ENCODE assay signal across 8 mouse cellular contexts in the genomic region with DNA sequence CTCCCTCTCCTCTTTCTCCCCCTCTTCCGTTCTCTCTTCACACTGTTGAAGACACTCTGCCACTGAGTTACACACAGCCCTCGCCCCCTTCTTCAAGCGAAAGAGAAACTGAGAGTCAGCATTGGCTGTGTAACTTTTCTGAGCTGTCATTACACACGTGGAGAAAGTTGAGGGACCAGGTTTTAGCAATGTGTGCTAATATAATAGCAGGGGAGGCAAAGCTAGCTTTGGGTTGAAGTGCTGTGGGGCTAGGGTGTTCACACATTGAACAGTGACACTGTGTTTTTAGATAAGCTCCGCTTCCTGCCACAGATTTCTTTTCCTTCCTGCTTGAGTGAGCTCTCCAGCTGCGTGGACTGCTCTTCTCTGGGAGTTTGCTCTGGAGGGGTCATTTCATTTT. TPM values are rescaled to one million over a fixed set of nuclear protein-coding genes. Genes with fewer than 3 reads are reported as not detected.
DNase-seq lines count a peak whose midpoint lies in the region; ATAC-seq and TF ChIP-seq lines count a peak whose summit lies in the region.

No protein-coding gene starts in this region.

- peak overlapping the region; percentile 87 for H3K4me2 ChIP-seq in lung, embryonic 14.5 days
- H3K4me2 ChIP-seq in forebrain, embryonic 14.5 days (ENCODE audit: low read length), result peak overlapping the region; percentile 98; the same call in 1 of the 2 replicates
- H3K4me2 ChIP-seq in liver, embryonic 12.5 days, result peak overlapping the region; percentile 97
- peak overlapping the region; percentile 99 for H3K4me2 ChIP-seq in stomach, postnatal 0 days (replicated peaks; ENCODE audit: low read depth)

- no peaks in the 10 kb centered on the region for H3K36me3 ChIP-seq in lung, embryonic 14.5 days (ENCODE audit: insufficient read depth)
- no peaks in the 10 kb centered on the region for H3K36me3 ChIP-seq in forebrain, embryonic 14.5 days (ENCODE audit: control insufficient read depth, insufficient read depth, low read length)
- no peaks in the 10 kb centered on the region for H3K36me3 ChIP-seq in liver, embryonic 12.5 days
- no peaks in the 10 kb centered on the region for H3K36me3 ChIP-seq in stomach, postnatal 0 days (ENCODE audit: control insufficient read depth, insufficient read depth, low read length)

- no peaks in the 10 kb centered on the region for H3K9me3 ChIP-seq in lung, embryonic 14.5 days (ENCODE audit: low read depth, low read length)
- no peaks in the 10 kb centered on the region for H3K9me3 ChIP-seq in forebrain, embryonic 14.5 days (replicated peaks; ENCODE audit: control insufficient read depth, low read length)
- no peaks in the 10 kb centered on the region for H3K9me3 ChIP-seq in liver, embryonic 12.5 days (replicated peaks)
- no peaks in the 10 kb centered on the region for H3K9me3 ChIP-seq in stomach, postnatal 0 days (ENCODE audit: control insufficient read depth, low read length)

- H3K9ac ChIP-seq in lung, embryonic 14.5 days, result no peak overlapping the region
- no peak overlapping the region for H3K9ac ChIP-seq in forebrain, embryonic 14.5 days (ENCODE audit: low read length)
- H3K9ac ChIP-seq in liver, embryonic 12.5 days, result 0 out of 2 replicates have a peak overlapping the region, but pooled peaks have one; percentile 12
- H3K9ac ChIP-seq in stomach, postnatal 0 days (ENCODE audit: low read length), result no peak overlapping the region

- 39% methylated on average over 6 of the region's 6 CpGs for WGBS in lung, embryonic 14.5 days
- 62% methylated on average over 6 of the region's 6 CpGs for WGBS in forebrain, embryonic 14.5 days
- WGBS in liver, embryonic 12.5 days (ENCODE audit: insufficient replicate concordance), result 14% methylated on average over 6 of the region's 6 CpGs
- WGBS in stomach, postnatal 0 days, result 37% methylated on average over 6 of the region's 6 CpGs

- no peaks in the 10 kb centered on the region for H3K27me3 ChIP-seq in lung, embryonic 14.5 days (ENCODE audit: insufficient read depth, low read length)
- H3K27me3 ChIP-seq in forebrain, embryonic 14.5 days (replicated peaks; ENCODE audit: control insufficient read depth, insufficient read depth, low read length), result no peaks in the 10 kb centered on the region
- H3K27me3 ChIP-seq in liver, embryonic 12.5 days (replicated peaks), result no peaks in the 10 kb centered on the region
- H3K27me3 ChIP-seq in stomach, postnatal 0 days (ENCODE audit: control insufficient read depth, insufficient read depth, low read length), result no peaks in the 10 kb centered on the region

- peaks cover 10% of the 10 kb centered on the region for H3K4me1 ChIP-seq in lung, embryonic 14.5 days (ENCODE audit: insufficient read depth)
- H3K4me1 ChIP-seq in forebrain, embryonic 14.5 days (ENCODE audit: control insufficient read depth, insufficient read depth, low read length), result peaks cover 13% of the 10 kb centered on the region
- H3K4me1 ChIP-seq in liver, embryonic 12.5 days, result peaks cover 47% of the 10 kb centered on the region
- H3K4me1 ChIP-seq in stomach, postnatal 0 days (replicated peaks; ENCODE audit: control insufficient read depth, insufficient read depth), result no peaks in the 10 kb centered on the region

- peak; percentile 30 for DNase-seq in lung, embryonic 14.5 days
- DNase-seq in lung, adult 18-20 months, result no peak
- no peak for DNase-seq in forebrain, embryonic 14.5 days (ENCODE audit: low spot score)
- no peak for DNase-seq in stomach, postnatal 0 days (ENCODE audit: low spot score)
- no peak for DNase-seq in left cerebral cortex, adult 18-20 months (ENCODE audit: low spot score in 2 of 2)
- DNase-seq in spleen, adult 18-20 months, result no peak
- no peak for DNase-seq in kidney, postnatal 10 days

- no peak for TF ChIP-seq CTCF in lung, embryonic 14.5 days (IDR thresholded peaks at IDR 0.05; ENCODE audit: low read depth)
- TF ChIP-seq CTCF in stomach, postnatal 0 days (IDR thresholded peaks at IDR 0.05; ENCODE audit: low read depth), result no peak

- no peak overlapping the region for H3K27ac ChIP-seq in lung, embryonic 14.5 days (ENCODE audit: low read depth)
- H3K27ac ChIP-seq in forebrain, embryonic 14.5 days (ENCODE audit: low read depth, low read length), result no peak overlapping the region
- H3K27ac ChIP-seq in liver, embryonic 12.5 days, result no peak overlapping the region
- H3K27ac ChIP-seq in stomach, postnatal 0 days (replicated peaks), result no peak overlapping the region

- no peak overlapping the region for H3K4me3 ChIP-seq in lung, embryonic 14.5 days (ENCODE audit: low read depth, low read length)
- H3K4me3 ChIP-seq in forebrain, embryonic 14.5 days (ENCODE audit: low read depth, low read length), result no peak overlapping the region
- peak overlapping the region; percentile 94 for H3K4me3 ChIP-seq in liver, embryonic 12.5 days
- H3K4me3 ChIP-seq in stomach, postnatal 0 days (ENCODE audit: low read depth, low read length), result no peak overlapping the region

- no peak for ATAC-seq in lung, embryonic 14.5 days (ENCODE audit: insufficient read depth)
- ATAC-seq in forebrain, embryonic 14.5 days, result no peak
- ATAC-seq in liver, embryonic 12.5 days, result no peak
- ATAC-seq in stomach, postnatal 0 days (ENCODE audit: low FRiP score, low TSS enrichment), result no peak

- TF ChIP-seq EP300 in stomach, postnatal 0 days (optimal IDR thresholded peaks at IDR 0.05), result no peak

RNA-seq across cellular contexts. Expression of gene Tmem217, which starts 1.2 kb away (rescaled TPM):
- 0.43 and 0.46 TPM in 2 replicates for polyA plus RNA-seq in lung, embryonic 14.5 days (2014; fragmentation: Nextera tagmentation; extraction: Ambion mirVana)
- 0.25 TPM in 1 of 2 replicates, not detected in the other for polyA plus RNA-seq in forebrain, embryonic 14.5 days (2014; fragmentation: Nextera tagmentation; extraction: Ambion mirVana)
- 0.67 and 0.68 TPM in 2 replicates for polyA plus RNA-seq in liver, embryonic 12.5 days (2016; fragmentation: Nextera tagmentation; extraction: Ambion mirVana)
- polyA plus RNA-seq in stomach, postnatal 0 days (2015; fragmentation: Nextera tagmentation; extraction: Ambion mirVana), result 0.22 and 0.42 TPM in 2 replicates
- not detected for total RNA-seq in left cerebral cortex, adult 18-20 months (2021)

RNA-seq across cellular contexts. Expression of gene Tbc1d22b, which starts 1.4 kb away (rescaled TPM):
- 17.4 TPM in 2 replicates for polyA plus RNA-seq in lung, embryonic 14.5 days (2014; fragmentation: Nextera tagmentation; extraction: Ambion mirVana)
- polyA plus RNA-seq in forebrain, embryonic 14.5 days (2014; fragmentation: Nextera tagmentation; extraction: Ambion mirVana), result 18.4 and 21.3 TPM in 2 replicates
- polyA plus RNA-seq in liver, embryonic 12.5 days (2016; fragmentation: Nextera tagmentation; extraction: Ambion mirVana), result 7.4 and 7.9 TPM in 2 replicates
- polyA plus RNA-seq in stomach, postnatal 0 days (2015; fragmentation: Nextera tagmentation; extraction: Ambion mirVana), result 6.9 and 7.8 TPM in 2 replicates
- total RNA-seq in left cerebral cortex, adult 18-20 months (2021), result 10 to 100 TPM; 36.4 to 38.5 TPM

RNA-seq across cellular contexts. Expression of gene Gm17657, which starts 1.6 kb away (rescaled TPM):
- not detected in 2 replicates for polyA plus RNA-seq in lung, embryonic 14.5 days (2014; fragmentation: Nextera tagmentation; extraction: Ambion mirVana)
- polyA plus RNA-seq in forebrain, embryonic 14.5 days (2014; fragmentation: Nextera tagmentation; extraction: Ambion mirVana), result not detected in 2 replicates
- not detected in 2 replicates for polyA plus RNA-seq in liver, embryonic 12.5 days (2016; fragmentation: Nextera tagmentation; extraction: Ambion mirVana)
- polyA plus RNA-seq in stomach, postnatal 0 days (2015; fragmentation: Nextera tagmentation; extraction: Ambion mirVana), result not detected in 2 replicates
- not detected for total RNA-seq in left cerebral cortex, adult 18-20 months (2021)
